15 mouse cellular contexts compared by ENCODE assay signal in genomic region chr5:100728757-100729156, GRCm38 (mm10). TPM values are rescaled to one million over a fixed set of nuclear protein-coding genes. Genes with fewer than 3 reads are reported as not detected.
A peak's percentile ranks its signal among the peaks of the same experiment; 100 is the strongest.
DNase-seq lines count a peak whose midpoint lies in the region; ATAC-seq and TF ChIP-seq lines count a peak whose summit lies in the region.
"Had no signal": no experiment of that assay in that cellular context is flagged by ENCODE, and none has a peak within 500 bp of the region (broad histone marks: within the 10 kb centered on the region; RNA-seq: fewer than 3 reads in every experiment).

No protein-coding gene starts in this region.

- peak; percentile 66 for DNase-seq in CD4-positive helper T cell, adult 2 months (ENCODE audit: low read depth, low spot score)
- DNase-seq in lung, postnatal 25 days (ENCODE audit: low spot score) = peak; percentile 37
- DNase-seq in spleen, postnatal 36 days (ENCODE audit: low spot score in 2 of 2) = peak; percentile 79 to 80
- DNase-seq in cerebellum, adult 2 months = no peak
- no peak for DNase-seq in cerebellum, adult 9-10 months
- no peak for DNase-seq in left cerebral cortex, adult 9 months (ENCODE audit: low spot score in 2 of 2)
- DNase-seq: adrenal gland, postnatal 10 days; cerebellum, adult 11 months; kidney, postnatal 10 days; midbrain, embryonic 14.5 days had no signal

- WGBS in cerebellum, adult 2 months = 88% methylated on average over 13 of the region's 13 CpGs
- WGBS in intestine, postnatal 0 days = 79% methylated on average over 13 of the region's 13 CpGs

- TF ChIP-seq CTCF in cerebellum, adult 2 months (IDR thresholded peaks at IDR 0.05; ENCODE audit: borderline replicate concordance, insufficient read depth, low read depth, low read length) = no peak
- TF ChIP-seq CTCF in intestine, postnatal 0 days (IDR thresholded peaks at IDR 0.05; ENCODE audit: low read depth) = no peak

- no peak overlapping the region for H3K4me2 ChIP-seq in intestine, postnatal 0 days (replicated peaks; ENCODE audit: low read depth)
- H3K4me2 ChIP-seq: embryonic facial prominence, embryonic 15.5 days; hindbrain, embryonic 15.5 days had no signal

- TF ChIP-seq POLR2A in cerebellum, adult 2 months (IDR thresholded peaks at IDR 0.05; ENCODE audit: borderline replicate concordance, insufficient read depth, low read length) = no peak

- H3K9ac ChIP-seq in intestine, postnatal 0 days (ENCODE audit: low read depth, low read length) = no peak overlapping the region
- H3K9ac ChIP-seq: embryonic facial prominence, embryonic 15.5 days; hindbrain, embryonic 15.5 days had no signal

- no peaks in the 10 kb centered on the region for H3K36me3 ChIP-seq in intestine, postnatal 0 days (ENCODE audit: control insufficient read depth, insufficient read depth)
- H3K36me3 ChIP-seq: embryonic facial prominence, embryonic 15.5 days; G1E; hindbrain, embryonic 15.5 days had no signal

- H3K9me3 ChIP-seq in intestine, postnatal 0 days (ENCODE audit: control insufficient read depth) = peaks cover 3% of the 10 kb centered on the region; the same call in 1 of the 2 replicates
- H3K9me3 ChIP-seq: embryonic facial prominence, embryonic 15.5 days; hindbrain, embryonic 15.5 days had no signal

- peak; percentile 99 for ATAC-seq in common myeloid progenitor, adult 5-6 weeks (replicated peaks; ENCODE audit: low read depth, poor library complexity, severe bottlenecking)
- ATAC-seq in intestine, postnatal 0 days = no peak

- no peak overlapping the region for H3K4me3 ChIP-seq in cerebellum, adult 2 months (replicated peaks; ENCODE audit: insufficient read depth, low read depth, low read length)
- no peak overlapping the region for H3K4me3 ChIP-seq in intestine, postnatal 0 days (ENCODE audit: low read depth, low read length)
- H3K4me3 ChIP-seq: embryonic facial prominence, embryonic 15.5 days; hindbrain, embryonic 15.5 days had no signal

- H3K27me3 ChIP-seq in cerebellum, adult 2 months (ENCODE audit: control insufficient read depth, insufficient read depth, low read length) = no peaks in the 10 kb centered on the region
- no peaks in the 10 kb centered on the region for H3K27me3 ChIP-seq in intestine, postnatal 0 days (replicated peaks; ENCODE audit: control insufficient read depth, insufficient read depth, low read length)
- H3K27me3 ChIP-seq: embryonic facial prominence, embryonic 15.5 days; hindbrain, embryonic 15.5 days had no signal

- no peaks in the 10 kb centered on the region for H3K4me1 ChIP-seq in cerebellum, adult 2 months (ENCODE audit: control insufficient read depth, insufficient read depth, low read length)
- no peaks in the 10 kb centered on the region for H3K4me1 ChIP-seq in intestine, postnatal 0 days (replicated peaks; ENCODE audit: control insufficient read depth, insufficient read depth, low read length)
- H3K4me1 ChIP-seq: embryonic facial prominence, embryonic 15.5 days; hindbrain, embryonic 15.5 days had no signal

- H3K27ac ChIP-seq in cerebellum, adult 2 months (ENCODE audit: insufficient read depth, low read length) = no peak overlapping the region
- no peak overlapping the region for H3K27ac ChIP-seq in intestine, postnatal 0 days (ENCODE audit: low read depth, low read length)
- H3K27ac ChIP-seq: embryonic facial prominence, embryonic 15.5 days; hindbrain, embryonic 15.5 days had no signal

RNA-seq across cellular contexts. Expression of gene Hpse, which starts 9.2 kb away (rescaled TPM):
- total RNA-seq in common myeloid progenitor, adult 5-6 weeks (2017) = 11.8 and 16.7 TPM in 2 replicates
- 0.35 and 0.67 TPM in 2 replicates for polyA plus RNA-seq in cerebellum, adult 2 months (2012; rRNA removed)
- 0.82 and 1.0 TPM in 2 replicates for polyA plus RNA-seq in intestine, postnatal 0 days (2015; fragmentation: Nextera tagmentation; extraction: Ambion mirVana)
- total RNA-seq: G1E had no signal
- polyA plus RNA-seq: G1E had no signal

RNA-seq across cellular contexts. Expression of gene Coq2, which starts 53.8 kb away (rescaled TPM):
- total RNA-seq in common myeloid progenitor, adult 5-6 weeks (2017) = 33.9 and 37.5 TPM in 2 replicates
- 108 and 112 TPM in 2 replicates for polyA plus RNA-seq in cerebellum, adult 2 months (2012; rRNA removed)
- polyA plus RNA-seq in intestine, postnatal 0 days (2015; fragmentation: Nextera tagmentation; extraction: Ambion mirVana) = 30.8 and 32.4 TPM in 2 replicates

Comparison
In these comparisons a context has a peak if more than half of its experiments do, and no peak if none do; other contexts are left out.
1. DNase-seq: peak in CD4-positive helper T cell, adult 2 months (single experiment), lung, postnatal 25 days (single experiment) and spleen, postnatal 36 days (2 of 2); none in cerebellum, adult 2 months (0 of 2), cerebellum, adult 9-10 months (single experiment) and left cerebral cortex, adult 9 months (0 of 2).